Mouse (Mus musculus): ENCODE measurements around the gene Slc35f4. TPM values are rescaled to one million over a fixed set of nuclear protein-coding genes. Genes with fewer than 3 reads are reported as not detected.

Slc35f4 gene
- total RNA-seq (2014; rRNA removed) = 25.5 and 30.9 TPM in 2 replicates
- polyA plus RNA-seq (2015; fragmentation: Nextera tagmentation; extraction: Ambion mirVana) = 25.4 and 26.4 TPM in 2 replicates

- H3K4me3 ChIP-seq (ENCODE audit: low read length) = peak within 1 kb of the TSS; percentile 68
- 10% methylated on average over 6 of the region's 6 CpGs for WGBS
- H3K27ac ChIP-seq = peak within 1 kb of the TSS; percentile 62
- TF ChIP-seq CTCF (IDR thresholded peaks at IDR 0.05; ENCODE audit: low read depth) = no peak
- ATAC-seq (peak; percentile 66; the same call in 1 of the 2 replicates), DNase-seq (ENCODE audit: low spot score) (no peak)
- H3K36me3 ChIP-seq (ENCODE audit: insufficient read depth, low read length) = no peaks in the 10 kb centered on the region
- no peaks in the 10 kb centered on the region for H3K4me1 ChIP-seq (ENCODE audit: insufficient read depth, low read length)
- peak within 1 kb of the TSS; percentile 69 for H3K9ac ChIP-seq (replicated peaks; ENCODE audit: low read length)
- peak within 1 kb of the TSS; percentile 76 for H3K4me2 ChIP-seq (ENCODE audit: low read depth, low read length)
- H3K9me3 ChIP-seq (ENCODE audit: low read length) = no peaks in the 10 kb centered on the region
- H3K27me3 ChIP-seq (ENCODE audit: insufficient read depth, low read length) = no peaks in the 10 kb centered on the region
Observed at GRCm38 (mm10) chr14:49525931-49526291, at the start of gene Slc35f4. Gene Slc35f4 (minus strand): TSS chr14:49526046.

- H3K4me3 ChIP-seq (ENCODE audit: low read length) = no peak overlapping the region
- H3K4me2 ChIP-seq (ENCODE audit: low read depth, low read length) = no peak overlapping the region
- no peak overlapping the region for H3K27ac ChIP-seq
- H3K36me3 ChIP-seq (ENCODE audit: insufficient read depth, low read length) = no peaks in the 10 kb centered on the region
- no peaks in the 10 kb centered on the region for H3K4me1 ChIP-seq (ENCODE audit: insufficient read depth, low read length)
- no peak for DNase-seq (ENCODE audit: low spot score)
- H3K27me3 ChIP-seq (ENCODE audit: insufficient read depth, low read length) = no peaks in the 10 kb centered on the region
- TF ChIP-seq CTCF (IDR thresholded peaks at IDR 0.05; ENCODE audit: low read depth) = no peak
- no peak overlapping the region for H3K9ac ChIP-seq (replicated peaks; ENCODE audit: low read length)
- no peaks in the 10 kb centered on the region for H3K9me3 ChIP-seq (ENCODE audit: low read length)
- ATAC-seq = no peak
Observed at GRCm38 (mm10) chr14:49568369-49568768, 42.5 kb upstream of the Slc35f4 start.

GRCm38 (mm10) chr14:49560706-49561105 is 34.9 kb upstream of the Slc35f4 start:
- Histone ChIP-seq H3K36me3 (ENCODE audit: insufficient read depth, low read length) (no peaks in the 10 kb centered on the region), H3K4me1 (ENCODE audit: insufficient read depth, low read length) (no peaks in the 10 kb centered on the region), H3K4me3 (ENCODE audit: low read length) (no peak overlapping the region), H3K9me3 (ENCODE audit: low read length) (no peaks in the 10 kb centered on the region), H3K27ac (no peak overlapping the region), H3K4me2 (ENCODE audit: low read depth, low read length) (no peak overlapping the region), H3K9ac (replicated peaks; ENCODE audit: low read length) (no peak overlapping the region), H3K27me3 (ENCODE audit: insufficient read depth, low read length) (no peaks in the 10 kb centered on the region)
- no peak for ATAC-seq
- 80% methylated on average over 2 of the region's 2 CpGs for WGBS
- no peak for TF ChIP-seq CTCF (IDR thresholded peaks at IDR 0.05; ENCODE audit: low read depth)
- no peak for DNase-seq (ENCODE audit: low spot score)

GRCm38 (mm10) chr14:49540104-49540503 is 14.3 kb upstream of the Slc35f4 start:
- peak; percentile 74 for TF ChIP-seq CTCF (IDR thresholded peaks at IDR 0.05; ENCODE audit: low read depth)

GRCm38 (mm10) chr14:49525176-49525930 is 493 bp downstream of the Slc35f4 start:
- H3K4me2 ChIP-seq (ENCODE audit: low read depth, low read length) = peak overlapping the region; percentile 76
- H3K27ac ChIP-seq = peak overlapping the region; percentile 62
- peak; percentile 71 for DNase-seq (ENCODE audit: low spot score)
- H3K27me3 ChIP-seq (ENCODE audit: insufficient read depth, low read length) = no peaks in the 10 kb centered on the region
- no peaks in the 10 kb centered on the region for H3K4me1 ChIP-seq (ENCODE audit: insufficient read depth, low read length)
- ATAC-seq = peak; percentile 81
- under 1% methylated on average over 63 of the region's 63 CpGs for WGBS
- peak overlapping the region; percentile 69 for H3K9ac ChIP-seq (replicated peaks; ENCODE audit: low read length)
- no peaks in the 10 kb centered on the region for H3K9me3 ChIP-seq (ENCODE audit: low read length)
- peak overlapping the region; percentile 68 for H3K4me3 ChIP-seq (ENCODE audit: low read length)
- H3K36me3 ChIP-seq (ENCODE audit: insufficient read depth, low read length) = no peaks in the 10 kb centered on the region
- TF ChIP-seq CTCF (IDR thresholded peaks at IDR 0.05; ENCODE audit: low read depth) = peak; percentile 59

More at GRCm38 (mm10) chr14:49540104-49540503, 14.3 kb upstream of the Slc35f4 start:
- no peak overlapping the region for H3K27ac ChIP-seq
- ATAC-seq (no peak), DNase-seq (ENCODE audit: low spot score) (peak; percentile 55)
- no peak overlapping the region for H3K4me3 ChIP-seq (ENCODE audit: low read length)
- no peaks in the 10 kb centered on the region for H3K9me3 ChIP-seq (ENCODE audit: low read length)
- no peak overlapping the region for H3K9ac ChIP-seq (replicated peaks; ENCODE audit: low read length)
- WGBS = 38% methylated on average over 1 of the region's 1 CpGs
- H3K4me1 ChIP-seq (ENCODE audit: insufficient read depth, low read length) = no peaks in the 10 kb centered on the region
- H3K27me3 ChIP-seq (ENCODE audit: insufficient read depth, low read length) = no peaks in the 10 kb centered on the region
- no peak overlapping the region for H3K4me2 ChIP-seq (ENCODE audit: low read depth, low read length)
- H3K36me3 ChIP-seq (ENCODE audit: insufficient read depth, low read length) = no peaks in the 10 kb centered on the region

GRCm38 (mm10) chr14:49524665-49525064 is 1.2 kb downstream of the Slc35f4 start:
- Histone ChIP-seq H3K4me1 (ENCODE audit: insufficient read depth, low read length) (no peaks in the 10 kb centered on the region), H3K9me3 (ENCODE audit: low read length) (no peaks in the 10 kb centered on the region), H3K4me3 (ENCODE audit: low read length) (peak overlapping the region; percentile 68), H3K9ac (replicated peaks; ENCODE audit: low read length) (peak overlapping the region; percentile 69), H3K27me3 (ENCODE audit: insufficient read depth, low read length) (no peaks in the 10 kb centered on the region), H3K4me2 (ENCODE audit: low read depth, low read length) (peak overlapping the region; percentile 76), H3K27ac (peak overlapping the region; percentile 62; the same call in 1 of the 2 replicates), H3K36me3 (ENCODE audit: insufficient read depth, low read length) (no peaks in the 10 kb centered on the region)
- ATAC-seq = peak; percentile 57
- no peak for TF ChIP-seq CTCF (IDR thresholded peaks at IDR 0.05; ENCODE audit: low read depth)
- 51% methylated on average over 8 of the region's 8 CpGs for WGBS
- peak; percentile 9 for DNase-seq (ENCODE audit: low spot score)

GRCm38 (mm10) chr14:49515096-49515665 is 10.7 kb downstream of the Slc35f4 start:
- no peak for ATAC-seq
- Histone ChIP-seq H3K4me2 (ENCODE audit: low read depth, low read length) (no peak overlapping the region), H3K9ac (replicated peaks; ENCODE audit: low read length) (no peak overlapping the region), H3K27me3 (ENCODE audit: insufficient read depth, low read length) (no peaks in the 10 kb centered on the region), H3K9me3 (ENCODE audit: low read length) (no peaks in the 10 kb centered on the region), H3K36me3 (ENCODE audit: insufficient read depth, low read length) (no peaks in the 10 kb centered on the region), H3K4me3 (ENCODE audit: low read length) (no peak overlapping the region), H3K4me1 (ENCODE audit: insufficient read depth, low read length) (no peaks in the 10 kb centered on the region), H3K27ac (no peak overlapping the region)
- TF ChIP-seq CTCF (IDR thresholded peaks at IDR 0.05; ENCODE audit: low read depth) = no peak
- DNase-seq (ENCODE audit: low spot score) = no peak
- 77% methylated on average over 2 of the region's 2 CpGs for WGBS
